Mouse (Mus musculus): Measurements from ENCODE around the gene Slc40a1. TPM values are rescaled to one million over a fixed set of nuclear protein-coding genes. Genes with fewer than 3 reads are reported as not detected.

Gene Slc40a1
- polyA plus RNA-seq, 1 experiment = 6.4 TPM

- DNase-seq = no peak
- WGBS = 85% methylated on average over 3 of the region's 3 CpGs
- H3K4me1 ChIP-seq (ENCODE audit: control insufficient read depth, insufficient read depth, low read length) = peaks cover 4% of the 10 kb centered on the region; the same call in 1 of the 2 replicates
- no peak for TF ChIP-seq CTCF (IDR thresholded peaks at IDR 0.05; ENCODE audit: insufficient read depth, low read length)
- no peak for TF ChIP-seq POLR2A (IDR thresholded peaks at IDR 0.05; ENCODE audit: borderline replicate concordance, extremely low read depth, low read depth, low read length)
- H3K4me3 ChIP-seq (replicated peaks; ENCODE audit: extremely low read depth, low read depth, low read length) = no peak overlapping the region
Measured at GRCm38 (mm10) chr1:45920703-45921102, 5.6 kb downstream of the Slc40a1 start.

GRCm38 (mm10) chr1:45919752-45920151 lies 6.6 kb downstream of the Slc40a1 start:
- no peak for TF ChIP-seq CTCF (IDR thresholded peaks at IDR 0.05; ENCODE audit: insufficient read depth, low read length)
- no peak for TF ChIP-seq POLR2A (IDR thresholded peaks at IDR 0.05; ENCODE audit: borderline replicate concordance, extremely low read depth, low read depth, low read length)
- 95% methylated on average over 1 of the region's 1 CpGs for whole genome bisulfite sequencing

GRCm38 (mm10) chr1:45917136-45917803 lies 9.1 kb downstream of the Slc40a1 start:
- DNase-seq = no peak
- H3K4me1 ChIP-seq (ENCODE audit: control insufficient read depth, insufficient read depth, low read length) = no peaks in the 10 kb centered on the region
- TF ChIP-seq POLR2A (IDR thresholded peaks at IDR 0.05; ENCODE audit: borderline replicate concordance, extremely low read depth, low read depth, low read length) (no peak), CTCF (IDR thresholded peaks at IDR 0.05; ENCODE audit: insufficient read depth, low read length) (no peak)

More at GRCm38 (mm10) chr1:45919752-45920151, 6.6 kb downstream of the Slc40a1 start:
- DNase-seq = no peak
- Histone ChIP-seq H3K4me1 (ENCODE audit: control insufficient read depth, insufficient read depth, low read length) (no peaks in the 10 kb centered on the region), H3K4me3 (replicated peaks; ENCODE audit: extremely low read depth, low read depth, low read length) (no peak overlapping the region)

GRCm38 (mm10) chr1:45916174-45916573 lies 10.1 kb downstream of the Slc40a1 start:
- TF ChIP-seq CTCF (IDR thresholded peaks at IDR 0.05; ENCODE audit: insufficient read depth, low read length) = no peak
- H3K4me1 ChIP-seq (ENCODE audit: control insufficient read depth, insufficient read depth, low read length) = no peaks in the 10 kb centered on the region
- no peak for DNase-seq
- WGBS = 61% methylated on average over 3 of the region's 3 CpGs
- no peak overlapping the region for H3K4me3 ChIP-seq (replicated peaks; ENCODE audit: extremely low read depth, low read depth, low read length)

More at GRCm38 (mm10) chr1:45917136-45917803, 9.1 kb downstream of the Slc40a1 start:
- no peak overlapping the region for H3K4me3 ChIP-seq (replicated peaks; ENCODE audit: extremely low read depth, low read depth, low read length)
- WGBS = 71% methylated on average over 4 of the region's 4 CpGs

- WGBS = 97% methylated on average over 4 of the region's 4 CpGs
- no peak overlapping the region for H3K4me3 ChIP-seq (replicated peaks; ENCODE audit: extremely low read depth, low read depth, low read length)
- DNase-seq = no peak
- no peaks in the 10 kb centered on the region for H3K4me1 ChIP-seq (ENCODE audit: control insufficient read depth, insufficient read depth, low read length)
- TF ChIP-seq POLR2A (IDR thresholded peaks at IDR 0.05; ENCODE audit: borderline replicate concordance, extremely low read depth, low read depth, low read length) = no peak
- TF ChIP-seq CTCF (IDR thresholded peaks at IDR 0.05; ENCODE audit: insufficient read depth, low read length) = no peak
Measured at GRCm38 (mm10) chr1:45914236-45914635, 12.1 kb downstream of the Slc40a1 start.

- Histone ChIP-seq H3K4me3 (replicated peaks; ENCODE audit: extremely low read depth, low read depth, low read length) (no peak overlapping the region), H3K4me1 (ENCODE audit: control insufficient read depth, insufficient read depth, low read length) (no peaks in the 10 kb centered on the region)
- DNase-seq = no peak
- WGBS = 37% methylated on average over 5 of the region's 5 CpGs
- TF ChIP-seq POLR2A (IDR thresholded peaks at IDR 0.05; ENCODE audit: borderline replicate concordance, extremely low read depth, low read depth, low read length) (no peak), CTCF (IDR thresholded peaks at IDR 0.05; ENCODE audit: insufficient read depth, low read length) (no peak)
Measured at GRCm38 (mm10) chr1:45905107-45905821, 21.1 kb downstream of the Slc40a1 start.

GRCm38 (mm10) chr1:45904161-45904560 lies 22.2 kb downstream of the Slc40a1 start:
- TF ChIP-seq CTCF (IDR thresholded peaks at IDR 0.05; ENCODE audit: insufficient read depth, low read length) (no peak), POLR2A (IDR thresholded peaks at IDR 0.05; ENCODE audit: borderline replicate concordance, extremely low read depth, low read depth, low read length) (no peak)
- no peak for DNase-seq
- H3K4me3 ChIP-seq (replicated peaks; ENCODE audit: extremely low read depth, low read depth, low read length) = no peak overlapping the region
- 83% methylated on average over 3 of the region's 3 CpGs for WGBS
- H3K4me1 ChIP-seq (ENCODE audit: control insufficient read depth, insufficient read depth, low read length) = no peaks in the 10 kb centered on the region

GRCm38 (mm10) chr1:45898044-45898443 lies 28.3 kb downstream of the Slc40a1 start:
- no peaks in the 10 kb centered on the region for H3K4me1 ChIP-seq (ENCODE audit: control insufficient read depth, insufficient read depth, low read length)
- no peak overlapping the region for H3K4me3 ChIP-seq (replicated peaks; ENCODE audit: extremely low read depth, low read depth, low read length)
- TF ChIP-seq CTCF (IDR thresholded peaks at IDR 0.05; ENCODE audit: insufficient read depth, low read length) (no peak), POLR2A (IDR thresholded peaks at IDR 0.05; ENCODE audit: borderline replicate concordance, extremely low read depth, low read depth, low read length) (no peak)
- WGBS = 35% methylated on average over 1 of the region's 1 CpGs
- no peak for DNase-seq

GRCm38 (mm10) chr1:45894168-45894912 lies 32.0 kb downstream of the Slc40a1 start:
- TF ChIP-seq CTCF (IDR thresholded peaks at IDR 0.05; ENCODE audit: insufficient read depth, low read length) (no peak), POLR2A (IDR thresholded peaks at IDR 0.05; ENCODE audit: borderline replicate concordance, extremely low read depth, low read depth, low read length) (no peak)
- WGBS = 81% methylated on average over 6 of the region's 6 CpGs
- Histone ChIP-seq H3K4me3 (replicated peaks; ENCODE audit: extremely low read depth, low read depth, low read length) (no peak overlapping the region), H3K4me1 (ENCODE audit: control insufficient read depth, insufficient read depth, low read length) (no peaks in the 10 kb centered on the region)
- no peak for DNase-seq

Measured in lung, adult 2 months (tissue).